Mouse (Mus musculus) embryonic facial prominence, embryonic 12.5 days (tissue): Measurements from ENCODE around the gene Gm20916. TPM values are rescaled to one million over a fixed set of nuclear protein-coding genes. Genes with fewer than 3 reads are reported as not detected.
"Not testable (repeated sequence)": the region's sequence is repeated elsewhere in the genome, so short reads cannot be mapped to it uniquely, and the experiment has no call there.

Source experiments
- ATAC-seq: fragments of 200-750 bp; cut with Nextera tagmentation; 2 replicates; pipeline ENCODE4 v1.8.0; 2017; ENCODE audit not compliant: insufficient number of reproducible peaks, insufficient read depth, low FRiP score, low TSS enrichment
- H3K27ac ChIP-seq: fragments of 300-500 bp; sonication (generic); 2 replicates; pipeline ENCODE4 v1.5.1; 2016; ENCODE audit warnings: mild to moderate bottlenecking
- H3K27me3 ChIP-seq: fragments of 300-500 bp; sonication (generic); 2 replicates; pipeline ENCODE4 v1.6.1; 2016; ENCODE audit warnings: mild to moderate bottlenecking, moderate library complexity
- H3K36me3 ChIP-seq: fragments of 300-500 bp; sonication (generic); 2 replicates; pipeline ENCODE4 v1.6.1; 2016; ENCODE audit warnings: mild to moderate bottlenecking
- H3K4me1 ChIP-seq: fragments of 300-500 bp; sonication (generic); 2 replicates; pipeline ENCODE4 v1.6.1; 2016
- H3K4me2 ChIP-seq: fragments of 300-500 bp; sonication (generic); replicated peaks from 2 replicates; pipeline ENCODE4 v1.6.1; 2016; ENCODE audit warnings: mild to moderate bottlenecking, moderate library complexity
- H3K4me3 ChIP-seq: fragments of 300-500 bp; sonication (generic); 2 replicates; pipeline ENCODE4 v1.5.1; 2016; ENCODE audit warnings: mild to moderate bottlenecking
- H3K9ac ChIP-seq: fragments of 300-500 bp; sonication (generic); 2 replicates; pipeline ENCODE4 v1.6.1; 2016; ENCODE audit warnings: mild to moderate bottlenecking, moderate library complexity
- H3K9me3 ChIP-seq: fragments of 300-500 bp; sonication (generic); 2 replicates; pipeline ENCODE4 v1.6.1; 2016; ENCODE audit warnings: mild to moderate bottlenecking, moderate library complexity
- WGBS: fragments of 180-500 bp; shearing (Covaris S2); methylation state at CpG from one replicate; pipeline ENCODE4 v1.1.7; 2016; 5-methylcytosine and 5-hydroxymethylcytosine counted together
- polyA plus RNA-seq: library from polyadenylated mRNA; unstranded; fragments of >200 nt; fragmentation: Nextera tagmentation; extraction: Ambion mirVana; gene quantifications from 2 replicates; pipeline ENCODE4 v1.2.1, GENCODE M21; 2016

The Gm20916 gene
- polyA plus RNA-seq = not detected in 2 replicates

- H3K27ac ChIP-seq = not testable (repeated sequence)
Observed at GRCm38 (mm10) chrY:79319265-79319664, at the start of gene Gm20916. Gene Gm20916, plus strand, starts transcription at chrY:79319565.

More at GRCm38 (mm10) chrY:79319265-79319664, at the start of gene Gm20916:
- no CpG with 5 or more reads among the region's 6 CpGs for WGBS
- H3K9ac ChIP-seq, H3K4me1 ChIP-seq, H3K4me3 ChIP-seq, ATAC-seq, H3K27me3 ChIP-seq, H3K9me3 ChIP-seq, H3K4me2 ChIP-seq, H3K36me3 ChIP-seq: not testable (repeated sequence)

Other genes starting within 250 kb of the Gm20916 start
- not detected in 2 replicates for gene Gm20917, start 168.4 kb upstream of the Gm20916 start, polyA plus RNA-seq